Mouse (Mus musculus): ENCODE data around the gene Hinfp.

- TF ChIP-seq POLR2A (IDR thresholded peaks at IDR 0.05; ENCODE audit: insufficient read depth, low read depth, low read length) (no peak), CTCF (IDR thresholded peaks at IDR 0.05) (no peak)
Measured at GRCm38 (mm10) chr9:44287401-44288075, 17.9 kb downstream of the Hinfp start.
